Mouse (Mus musculus): ENCODE results near the gene Gltpd2. TPM values are rescaled to one million over a fixed set of nuclear protein-coding genes. Genes with fewer than 3 reads are reported as not detected.
"Not testable (repeated sequence)": the region's sequence is repeated elsewhere in the genome, so short reads cannot be mapped to it uniquely, and the experiment has no call there.

Gltpd2 gene
- polyA plus RNA-seq, 1 experiment = not detected

GRCm38 (mm10) chr11:70513520-70513919 lies 5.5 kb upstream of the Gltpd2 start:
- 0 out of 2 replicates have a peak, but pooled peaks cover 3% of the 10 kb centered on the region for H3K4me1 ChIP-seq (ENCODE audit: control insufficient read depth, insufficient read depth, low read length)

GRCm38 (mm10) chr11:70514288-70514687 lies 4.7 kb upstream of the Gltpd2 start, which contains the start of gene Vmo1:
TSS of gene Vmo1 (minus strand) at chr11:70514616.
- H3K27ac ChIP-seq (ENCODE audit: insufficient read depth, low read depth, low read length) = no peak within 1 kb of the TSS
- no peak within 1 kb of the TSS for H3K4me3 ChIP-seq (ENCODE audit: insufficient read depth, low read length)
- TF ChIP-seq CTCF (IDR thresholded peaks at IDR 0.05; ENCODE audit: low read depth, low read length) = no peak
- no peak for TF ChIP-seq POLR2A (IDR thresholded peaks at IDR 0.05; ENCODE audit: borderline replicate concordance, low read depth, low read length)
- H3K4me1 ChIP-seq (ENCODE audit: control insufficient read depth, insufficient read depth, low read length) = 0 out of 2 replicates have a peak, but pooled peaks cover 3% of the 10 kb centered on the region

More at GRCm38 (mm10) chr11:70513520-70513919, 5.5 kb upstream of the Gltpd2 start:
- no peak overlapping the region for H3K27ac ChIP-seq (ENCODE audit: insufficient read depth, low read depth, low read length)
- H3K4me3 ChIP-seq (ENCODE audit: insufficient read depth, low read length) = no peak overlapping the region
- TF ChIP-seq POLR2A (IDR thresholded peaks at IDR 0.05; ENCODE audit: borderline replicate concordance, low read depth, low read length) (no peak), CTCF (IDR thresholded peaks at IDR 0.05; ENCODE audit: low read depth, low read length) (no peak)

DNA sequence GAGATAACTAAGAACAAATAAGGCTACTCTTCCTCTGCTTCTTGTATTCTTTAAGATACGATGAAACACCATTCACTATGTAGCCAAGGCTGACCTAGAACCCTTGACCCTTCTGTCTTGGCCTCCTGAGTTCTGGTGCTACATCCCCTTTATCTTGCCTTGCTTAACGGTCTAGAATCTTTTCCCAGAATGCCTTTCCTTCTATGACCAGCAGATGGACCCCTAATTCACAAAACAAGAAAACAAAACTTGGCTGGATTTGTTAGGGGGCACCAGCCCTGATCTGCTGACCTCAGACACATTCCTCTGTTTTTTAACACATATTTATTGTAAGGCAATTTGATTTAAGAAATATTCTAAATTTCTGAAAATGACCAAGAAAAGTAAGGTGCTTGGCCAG lies 2.6 kb upstream of the Gltpd2 start:
- TF ChIP-seq POLR2A (IDR thresholded peaks at IDR 0.05; ENCODE audit: borderline replicate concordance, low read depth, low read length) = no peak
- no peak for TF ChIP-seq CTCF (IDR thresholded peaks at IDR 0.05; ENCODE audit: low read depth, low read length)
- H3K4me3 ChIP-seq (ENCODE audit: insufficient read depth, low read length) = no peak overlapping the region
- no peak overlapping the region for H3K27ac ChIP-seq (ENCODE audit: insufficient read depth, low read depth, low read length)
- H3K4me1 ChIP-seq (ENCODE audit: control insufficient read depth, insufficient read depth, low read length) = no peaks in the 10 kb centered on the region

DNA sequence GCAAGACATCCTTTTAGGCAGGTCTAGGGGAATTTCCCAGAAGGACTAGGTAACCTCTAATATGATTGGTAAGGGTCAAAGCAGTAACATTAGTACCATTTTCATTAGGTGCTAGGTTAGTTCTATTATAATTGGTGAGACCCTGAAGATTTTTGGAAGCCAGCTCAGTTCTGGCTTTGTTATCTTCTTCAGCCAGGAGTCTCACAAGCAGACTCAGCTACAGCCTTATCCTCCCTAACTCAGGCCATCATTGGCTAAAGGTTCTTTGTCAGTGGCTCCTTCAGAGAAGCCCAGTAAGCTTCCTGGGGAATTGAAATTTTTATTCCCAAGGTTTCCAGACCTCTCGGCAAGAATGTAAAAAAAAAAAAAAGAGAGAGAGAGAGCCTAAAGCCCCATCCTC lies 560 bp upstream of the Gltpd2 start:
- Histone ChIP-seq H3K27ac (ENCODE audit: insufficient read depth, low read depth, low read length) (no peak overlapping the region), H3K4me1 (ENCODE audit: control insufficient read depth, insufficient read depth, low read length) (no peaks in the 10 kb centered on the region), H3K4me3 (ENCODE audit: insufficient read depth, low read length) (no peak overlapping the region)
- no peak for TF ChIP-seq POLR2A (IDR thresholded peaks at IDR 0.05; ENCODE audit: borderline replicate concordance, low read depth, low read length)
- no peak for TF ChIP-seq CTCF (IDR thresholded peaks at IDR 0.05; ENCODE audit: low read depth, low read length)

- H3K27ac ChIP-seq (ENCODE audit: insufficient read depth, low read depth, low read length) = no peak overlapping the region
- H3K4me3 ChIP-seq (ENCODE audit: insufficient read depth, low read length) = no peak overlapping the region
- no peak for TF ChIP-seq POLR2A (IDR thresholded peaks at IDR 0.05; ENCODE audit: borderline replicate concordance, low read depth, low read length)
- TF ChIP-seq CTCF (IDR thresholded peaks at IDR 0.05; ENCODE audit: low read depth, low read length) = no peak
- H3K4me1 ChIP-seq (ENCODE audit: control insufficient read depth, insufficient read depth, low read length) = peaks cover 3% of the 10 kb centered on the region; the same call in 1 of the 2 replicates
Measured at GRCm38 (mm10) chr11:70520178-70520769, 1.3 kb downstream of the Gltpd2 start.

GRCm38 (mm10) chr11:70523306-70523989 lies 4.5 kb downstream of the Gltpd2 start:
- not testable (repeated sequence) for H3K27ac ChIP-seq (ENCODE audit: insufficient read depth, low read depth, low read length); H3K4me3 ChIP-seq (ENCODE audit: insufficient read depth, low read length)
- peaks cover 27% of the 10 kb centered on the region for H3K4me1 ChIP-seq (ENCODE audit: control insufficient read depth, insufficient read depth, low read length)

DNA sequence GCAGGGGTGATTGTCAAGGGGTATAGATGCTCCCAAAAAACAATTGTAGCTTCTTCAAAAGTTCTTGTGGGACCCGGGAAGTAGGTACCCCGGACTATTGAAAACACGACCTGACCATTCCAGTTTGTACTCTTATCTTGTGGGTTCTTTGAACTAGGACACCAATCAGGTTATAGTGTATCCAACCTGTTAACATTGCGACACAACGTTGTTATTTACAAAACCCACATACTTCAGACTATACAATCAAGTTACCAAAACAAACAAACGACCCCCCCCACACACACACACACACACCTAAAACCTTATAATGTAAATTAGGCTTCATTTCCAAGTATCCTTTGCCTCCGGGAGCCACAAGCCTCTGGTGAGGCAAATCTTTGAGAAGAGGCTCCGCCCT lies 5.8 kb downstream of the Gltpd2 start:
- Histone ChIP-seq H3K4me1 (ENCODE audit: control insufficient read depth, insufficient read depth, low read length) (peaks cover 38% of the 10 kb centered on the region), H3K27ac (ENCODE audit: insufficient read depth, low read depth, low read length) (no peak overlapping the region), H3K4me3 (ENCODE audit: insufficient read depth, low read length) (peak overlapping the region; percentile 48)
- no peak for TF ChIP-seq POLR2A (IDR thresholded peaks at IDR 0.05; ENCODE audit: borderline replicate concordance, low read depth, low read length)
- TF ChIP-seq CTCF (IDR thresholded peaks at IDR 0.05; ENCODE audit: low read depth, low read length) = no peak

DNA sequence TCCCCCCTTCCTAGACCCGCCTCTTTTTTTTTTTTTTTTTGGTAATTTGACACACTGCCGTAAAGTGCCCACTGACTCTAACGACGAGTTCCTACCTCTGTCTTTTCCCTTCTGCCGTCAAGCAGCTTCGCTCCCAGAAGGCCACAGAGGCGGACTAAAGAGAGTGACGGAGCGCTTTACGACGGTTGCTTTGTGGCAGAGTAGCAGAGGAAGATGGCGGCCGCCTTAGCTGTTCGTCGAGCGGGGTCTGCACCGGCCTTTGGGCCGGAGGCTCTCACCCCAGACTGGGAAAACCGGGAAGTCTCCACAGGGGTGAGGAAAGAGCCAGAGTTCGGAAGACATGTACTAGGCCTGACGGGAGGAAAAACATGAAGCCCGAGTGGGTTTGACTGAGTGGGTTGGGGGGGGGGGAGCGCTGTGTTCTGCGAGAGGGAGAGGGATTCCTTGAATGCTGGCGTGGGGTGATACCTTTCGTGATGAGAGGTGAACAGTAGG lies 6.2 kb downstream of the Gltpd2 start, which contains the start of gene Psmb6:
Psmb6 (plus strand) TSS at position 184 of the 495 bp plus-strand sequence.
- Histone ChIP-seq H3K4me1 (ENCODE audit: control insufficient read depth, insufficient read depth, low read length) (peaks cover 38% of the 10 kb centered on the region), H3K27ac (ENCODE audit: insufficient read depth, low read depth, low read length) (peak within 1 kb of the TSS; percentile 67), H3K4me3 (ENCODE audit: insufficient read depth, low read length) (peak within 1 kb of the TSS; percentile 80)
- TF ChIP-seq POLR2A (IDR thresholded peaks at IDR 0.05; ENCODE audit: borderline replicate concordance, low read depth, low read length) (peak; percentile 68; the same call in 1 of the 2 replicates), CTCF (IDR thresholded peaks at IDR 0.05; ENCODE audit: low read depth, low read length) (no peak)

- peak overlapping the region; percentile 80 for H3K4me3 ChIP-seq (ENCODE audit: insufficient read depth, low read length)
Measured at GRCm38 (mm10) chr11:70525726-70526125, 6.7 kb downstream of the Gltpd2 start.

DNA sequence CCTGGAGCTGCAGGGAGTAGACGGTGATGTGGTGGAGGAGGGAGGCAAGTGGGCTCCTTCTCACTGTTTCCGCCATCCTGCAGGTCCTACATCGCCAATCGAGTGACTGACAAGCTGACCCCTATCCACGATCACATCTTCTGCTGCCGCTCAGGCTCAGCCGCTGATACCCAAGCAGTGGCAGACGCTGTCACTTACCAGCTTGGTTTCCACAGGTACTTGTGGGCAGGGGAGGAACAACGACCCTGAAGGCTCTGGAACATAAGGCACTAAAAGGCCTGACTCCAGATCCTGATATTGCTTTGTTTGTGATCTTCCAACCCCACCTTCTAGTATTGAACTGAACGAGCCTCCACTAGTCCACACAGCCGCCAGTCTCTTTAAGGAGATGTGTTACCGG lies 7.2 kb downstream of the Gltpd2 start:
- 0 out of 2 replicates have a peak overlapping the region, but pooled peaks have one; percentile 1 for H3K27ac ChIP-seq (ENCODE audit: insufficient read depth, low read depth, low read length)
- TF ChIP-seq POLR2A (IDR thresholded peaks at IDR 0.05; ENCODE audit: borderline replicate concordance, low read depth, low read length) (no peak), CTCF (IDR thresholded peaks at IDR 0.05; ENCODE audit: low read depth, low read length) (no peak)
- peaks cover 38% of the 10 kb centered on the region for H3K4me1 ChIP-seq (ENCODE audit: control insufficient read depth, insufficient read depth, low read length)
- H3K4me3 ChIP-seq (ENCODE audit: insufficient read depth, low read length) = peak overlapping the region; percentile 80

More at GRCm38 (mm10) chr11:70525726-70526125, 6.7 kb downstream of the Gltpd2 start:
- H3K4me1 ChIP-seq (ENCODE audit: control insufficient read depth, insufficient read depth, low read length) = peaks cover 38% of the 10 kb centered on the region
- TF ChIP-seq CTCF (IDR thresholded peaks at IDR 0.05; ENCODE audit: low read depth, low read length) = no peak
- TF ChIP-seq POLR2A (IDR thresholded peaks at IDR 0.05; ENCODE audit: borderline replicate concordance, low read depth, low read length) = no peak
- peak overlapping the region; percentile 67 for H3K27ac ChIP-seq (ENCODE audit: insufficient read depth, low read depth, low read length)

Measured in bone marrow macrophage, adult 2 months (primary cell).